Mouse (Mus musculus) liver, postnatal 0 days (tissue): ENCODE data around the gene Dnm3. TPM values are rescaled to one million over a fixed set of nuclear protein-coding genes. Genes with fewer than 3 reads are reported as not detected.

Source experiments
- ATAC-seq: fragments of 200-750 bp; cut with Nextera tagmentation; 2 replicates; pipeline ENCODE4 v1.8.0; 2017; ENCODE audit warnings: mild to moderate bottlenecking, moderate library complexity
- DNase-seq: peaks from one replicate; pipeline ENCODE4 v3.0.0-alpha.2; 2016
- H3K27ac ChIP-seq: fragments of 300-500 bp; sonication (generic); 2 replicates; pipeline ENCODE4 v1.5.1; 2014; ENCODE audit warnings: antibody characterized with exemption, moderate library complexity, mild to moderate bottlenecking, low read depth
- H3K27me3 ChIP-seq: fragments of 300-500 bp; sonication (generic); 2 replicates; pipeline ENCODE4 v1.6.1; 2014; ENCODE audit warnings: low read length, control low read depth, mixed read lengths; ENCODE audit not compliant: insufficient read depth
- H3K36me3 ChIP-seq: fragments of 300-500 bp; sonication (generic); replicated peaks from 2 replicates; pipeline ENCODE4 v1.6.1; 2014; ENCODE audit warnings: mild to moderate bottlenecking, control low read depth, low read length, moderate library complexity, mixed read lengths; ENCODE audit not compliant: insufficient read depth
- H3K4me1 ChIP-seq: fragments of 300-500 bp; sonication (generic); 2 replicates; pipeline ENCODE4 v1.6.1; 2014; ENCODE audit warnings: antibody characterized with exemption, mild to moderate bottlenecking, control low read depth; ENCODE audit not compliant: insufficient read depth
- H3K4me2 ChIP-seq: fragments of 300-500 bp; sonication (generic); 2 replicates; pipeline ENCODE4 v1.6.1; 2014; ENCODE audit warnings: low read depth, mild to moderate bottlenecking, low read length, moderate library complexity, mixed read lengths
- H3K4me3 ChIP-seq: fragments of 300-500 bp; sonication (generic); 2 replicates; pipeline ENCODE4 v1.5.1; 2014; ENCODE audit warnings: low read depth, low read length
- H3K9ac ChIP-seq: fragments of 300-500 bp; sonication (generic); replicated peaks from 2 replicates; pipeline ENCODE4 v1.6.1; 2014; ENCODE audit warnings: mild to moderate bottlenecking, moderate library complexity
- H3K9me3 ChIP-seq: fragments of 300-500 bp; sonication (generic); 2 replicates; pipeline ENCODE4 v1.6.1; 2016; ENCODE audit warnings: mild to moderate bottlenecking, control low read depth, low read length, mixed read lengths
- CTCF ChIP-seq: sonication (generic); IDR thresholded peaks from 2 replicates; pipeline ENCODE4 v1.5.1; 2016; ENCODE audit warnings: antibody characterized with exemption, low read depth
- EP300 ChIP-seq: IDR thresholded peaks from 2 replicates; pipeline ENCODE4 v1.6.1; 2016; ENCODE audit warnings: antibody characterized with exemption, low read depth, mild to moderate bottlenecking
- WGBS: fragments of 180-500 bp; shearing (Covaris S2); extraction: QIAGEN DNeasy Blood & Tissue Kit; methylation state at CpG from one replicate; pipeline ENCODE4 v1.1.7; 2014; ENCODE audit not compliant: insufficient replicate concordance; 5-methylcytosine and 5-hydroxymethylcytosine counted together
- polyA plus RNA-seq: library from polyadenylated mRNA; unstranded; fragments of >200 nt; fragmentation: Nextera tagmentation; extraction: Ambion mirVana; gene quantifications from 2 replicates; pipeline ENCODE4 v1.2.1, GENCODE M21; 2015

Gene Dnm3
- polyA plus RNA-seq, 1 experiment from 2014 or later = 0.14 TPM

DNA sequence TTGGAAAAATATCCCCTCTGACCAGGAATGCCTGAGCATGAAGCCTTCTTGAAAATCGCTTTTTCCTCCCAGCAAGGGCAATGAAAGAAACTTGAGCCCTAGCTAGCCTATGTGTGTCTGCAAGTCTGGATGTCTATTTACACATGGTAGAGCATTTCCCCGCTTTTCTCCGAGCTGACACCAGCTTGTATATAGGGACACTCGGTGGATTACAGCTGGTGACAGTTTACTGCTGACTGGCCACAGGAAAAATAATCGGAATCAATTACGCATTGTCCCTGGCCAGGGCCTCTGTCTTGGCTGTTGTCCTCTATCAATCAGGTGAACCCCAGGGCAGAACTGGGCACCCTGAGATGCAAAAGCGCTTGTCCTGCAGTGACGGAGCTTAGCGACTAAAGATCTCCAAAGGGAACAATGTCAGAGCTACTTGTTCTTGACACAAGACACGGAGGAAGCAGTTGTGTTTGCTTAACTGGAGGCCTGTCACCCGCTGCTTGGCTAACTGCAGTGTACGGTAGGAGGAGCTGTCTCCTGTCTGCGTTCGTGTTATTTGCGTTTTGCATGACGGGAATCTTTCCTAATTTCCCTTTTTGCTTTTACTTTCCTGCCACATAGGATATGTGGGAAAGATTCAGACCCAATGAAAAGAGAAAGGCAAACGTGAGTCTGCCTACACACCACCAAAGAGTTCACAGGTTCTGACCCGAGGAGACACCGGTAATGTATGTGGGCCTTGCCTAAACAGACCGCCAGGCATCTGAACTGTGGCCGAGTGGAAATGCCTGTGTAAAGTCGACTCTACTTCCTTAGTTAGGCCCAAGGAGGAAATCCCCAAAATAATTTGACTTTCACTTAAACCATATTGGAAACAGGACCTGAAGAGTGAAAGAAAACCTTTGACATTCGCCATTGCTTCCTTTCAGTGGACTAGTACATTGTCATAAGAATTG lies 472.7 kb downstream of the Dnm3 start:
- no peaks in the 10 kb centered on the region for H3K9me3 ChIP-seq
- H3K27ac ChIP-seq = peak overlapping the region; percentile 77
- DNase-seq (peak; percentile 64), ATAC-seq (peak; percentile 88)
- peaks cover 8% of the 10 kb centered on the region; the same call in 1 of the 2 replicates for H3K4me1 ChIP-seq
- H3K27me3 ChIP-seq = no peaks in the 10 kb centered on the region
- WGBS = 26% methylated on average over 23 of the region's 23 CpGs
- H3K4me3 ChIP-seq = peak overlapping the region; percentile 19
- peak overlapping the region; percentile 28 for H3K9ac ChIP-seq
- H3K36me3 ChIP-seq = no peaks in the 10 kb centered on the region
- H3K4me2 ChIP-seq = peak overlapping the region; percentile 49
- TF ChIP-seq EP300 = no peak
- TF ChIP-seq CTCF = peak; percentile 72

DNA sequence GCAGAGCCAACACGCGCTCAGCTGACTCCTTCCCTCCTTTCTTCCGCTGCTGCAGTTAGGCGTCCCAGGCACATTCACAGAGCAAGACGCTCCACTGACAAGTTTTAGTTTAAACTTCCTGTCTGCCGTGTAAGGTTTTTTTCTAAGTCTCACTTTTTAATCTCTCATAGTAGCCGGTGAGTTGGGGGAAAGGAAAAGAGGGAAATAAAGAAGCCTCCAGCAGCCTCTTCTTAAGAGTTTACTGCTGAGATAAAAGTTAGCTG lies 473.4 kb downstream of the Dnm3 start:
- Histone ChIP-seq H3K27me3 (no peaks in the 10 kb centered on the region), H3K9me3 (no peaks in the 10 kb centered on the region), H3K9ac (0 out of 2 replicates have a peak overlapping the region, but pooled peaks have one; percentile 28), H3K27ac (peak overlapping the region; percentile 77; the same call in 1 of the 2 replicates), H3K4me1 (peaks cover 11% of the 10 kb centered on the region; the same call in 1 of the 2 replicates), H3K4me3 (no peak overlapping the region), H3K36me3 (no peaks in the 10 kb centered on the region), H3K4me2 (peak overlapping the region; percentile 38; the same call in 1 of the 2 replicates)
- no peak for ATAC-seq
- whole genome bisulfite sequencing = 43% methylated on average over 7 of the region's 7 CpGs
- DNase-seq = no peak
- TF ChIP-seq CTCF = no peak
- no peak for TF ChIP-seq EP300

DNA sequence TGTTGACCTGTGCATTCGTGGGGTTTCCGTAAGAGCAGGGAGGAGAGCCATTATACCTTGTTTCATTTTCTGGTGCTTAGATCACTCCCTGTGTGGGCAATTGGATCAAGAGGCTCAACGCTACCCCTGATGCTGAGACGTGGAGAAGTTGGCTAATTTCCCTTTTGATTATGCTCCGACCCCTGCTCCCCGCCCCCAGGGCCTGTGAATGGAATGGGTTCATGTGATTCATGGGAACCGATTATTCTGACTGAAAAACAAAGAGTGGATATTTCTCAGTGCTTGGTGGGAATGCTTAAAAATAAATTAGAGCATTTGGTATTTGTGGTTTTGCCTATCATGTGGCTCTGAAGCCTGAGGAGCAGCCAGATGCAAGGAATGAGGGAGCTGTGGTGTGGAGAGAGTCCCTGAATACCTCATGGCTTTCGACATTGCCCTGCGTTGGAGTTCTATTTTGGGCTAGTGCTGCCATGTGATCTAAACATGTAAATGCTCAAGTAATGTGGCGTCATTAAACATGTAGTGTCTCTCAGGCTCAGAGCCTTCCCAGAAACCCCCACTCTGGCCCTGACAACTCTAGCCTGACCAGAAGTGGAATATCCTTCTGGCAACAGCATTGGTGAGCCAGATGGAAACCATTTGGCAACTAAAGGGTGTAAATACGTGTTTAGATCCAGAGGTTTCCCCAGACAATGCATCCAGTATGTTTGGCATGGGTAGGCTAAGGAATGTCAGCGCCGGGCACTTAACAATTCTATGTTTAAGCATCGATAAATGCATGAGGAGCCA lies 473.9 kb downstream of the Dnm3 start:
- 0 out of 2 replicates have a peak overlapping the region, but pooled peaks have one; percentile 77 for H3K27ac ChIP-seq
- DNase-seq (no peak), ATAC-seq (no peak)
- no peaks in the 10 kb centered on the region for H3K36me3 ChIP-seq
- TF ChIP-seq EP300 = no peak
- no peak for TF ChIP-seq CTCF
- peaks cover 15% of the 10 kb centered on the region; the same call in 1 of the 2 replicates for H3K4me1 ChIP-seq
- no peak overlapping the region for H3K9ac ChIP-seq
- 66% methylated on average over 14 of the region's 14 CpGs for WGBS
- H3K27me3 ChIP-seq = no peaks in the 10 kb centered on the region
- peak overlapping the region; percentile 38; the same call in 1 of the 2 replicates for H3K4me2 ChIP-seq
- no peak overlapping the region for H3K4me3 ChIP-seq
- H3K9me3 ChIP-seq = no peaks in the 10 kb centered on the region

DNA sequence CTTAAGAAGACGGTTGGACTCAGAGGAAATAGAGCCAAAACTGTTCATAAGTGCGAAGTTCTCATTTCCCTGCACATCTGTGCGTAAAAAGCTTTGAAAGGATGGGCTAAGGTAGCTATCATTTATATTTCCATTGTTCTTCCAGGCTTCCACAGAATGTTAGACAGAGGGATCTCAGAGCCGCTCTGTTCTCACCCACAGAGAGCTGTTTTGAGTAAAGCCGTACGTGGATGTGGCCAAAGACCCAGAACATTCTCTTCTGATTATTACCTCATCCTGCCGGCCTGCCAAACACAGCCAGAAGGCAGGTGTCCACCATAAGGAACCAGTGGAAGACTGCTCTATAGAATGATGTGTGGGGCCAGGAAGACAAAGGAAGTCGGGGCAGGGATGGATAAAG lies 476.5 kb downstream of the Dnm3 start:
- Histone ChIP-seq H3K4me2 (no peak overlapping the region), H3K4me1 (peaks cover 15% of the 10 kb centered on the region; the same call in 1 of the 2 replicates), H3K9me3 (no peaks in the 10 kb centered on the region), H3K27ac (no peak overlapping the region), H3K27me3 (no peaks in the 10 kb centered on the region), H3K9ac (no peak overlapping the region), H3K36me3 (no peaks in the 10 kb centered on the region), H3K4me3 (no peak overlapping the region)
- DNase-seq = no peak
- TF ChIP-seq EP300 (no peak), CTCF (no peak)
- 80% methylated on average over 8 of the region's 8 CpGs for WGBS
- ATAC-seq = no peak

DNA sequence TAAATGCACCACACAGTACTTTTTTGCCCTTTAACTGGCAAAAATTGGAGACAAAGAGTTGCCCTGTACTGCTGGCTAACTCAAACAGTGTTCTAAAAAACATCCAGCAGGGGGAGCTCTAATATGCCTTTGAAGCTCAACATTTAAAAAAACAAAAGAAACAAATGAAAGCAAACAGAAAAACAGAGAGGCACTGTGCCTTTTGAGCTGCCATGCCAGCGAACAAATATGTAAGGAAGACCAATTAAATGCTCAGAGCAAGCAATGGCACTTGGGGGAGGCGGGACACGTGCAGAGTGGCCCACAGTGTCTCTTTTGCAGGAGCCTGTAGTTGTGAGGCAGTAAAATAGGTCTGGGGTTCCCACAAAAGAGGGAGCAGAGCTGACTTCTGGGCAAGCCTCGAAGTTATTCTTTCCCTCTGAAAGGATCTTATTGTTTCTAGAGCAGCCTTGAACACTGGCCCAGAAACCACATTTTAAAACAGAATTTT lies 477.9 kb downstream of the Dnm3 start:
- Histone ChIP-seq H3K4me3 (no peak overlapping the region), H3K4me2 (peak overlapping the region; percentile 54), H3K9me3 (no peaks in the 10 kb centered on the region), H3K4me1 (peaks cover 15% of the 10 kb centered on the region; the same call in 1 of the 2 replicates), H3K9ac (no peak overlapping the region), H3K36me3 (no peaks in the 10 kb centered on the region), H3K27ac (no peak overlapping the region), H3K27me3 (no peaks in the 10 kb centered on the region)
- DNase-seq (peak; percentile 24), ATAC-seq (peak; percentile 66)
- WGBS = 16% methylated on average over 4 of the region's 4 CpGs
- TF ChIP-seq EP300 = no peak
- peak; percentile 83 for TF ChIP-seq CTCF

DNA sequence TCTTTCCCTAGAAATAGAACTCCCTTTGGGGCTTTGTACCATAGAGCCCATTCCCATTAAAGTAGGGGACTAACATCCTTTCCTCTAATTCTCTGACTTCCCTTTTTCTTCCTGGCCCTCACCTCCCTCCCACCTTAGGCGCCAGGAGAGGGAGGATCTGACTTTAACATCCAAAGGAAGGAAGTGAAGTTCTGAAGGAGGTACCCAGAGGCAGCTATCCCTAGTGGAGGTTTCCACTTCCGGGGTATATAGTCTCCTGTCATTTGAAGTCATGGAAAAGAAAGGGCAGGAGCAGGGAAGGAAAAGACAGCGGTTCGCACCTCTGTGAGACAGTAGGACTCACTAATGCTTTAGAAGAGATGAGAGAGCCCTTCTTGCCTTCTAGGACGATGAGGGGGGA lies 478.5 kb downstream of the Dnm3 start:
- H3K27ac ChIP-seq = no peak overlapping the region
- no peak for TF ChIP-seq EP300
- no peak for TF ChIP-seq CTCF
- 33% methylated on average over 5 of the region's 5 CpGs for WGBS
- DNase-seq (no peak), ATAC-seq (peak; percentile 27; the same call in 1 of the 2 replicates)
- H3K36me3 ChIP-seq = no peaks in the 10 kb centered on the region
- H3K27me3 ChIP-seq = no peaks in the 10 kb centered on the region
- no peak overlapping the region for H3K4me3 ChIP-seq
- no peaks in the 10 kb centered on the region for H3K9me3 ChIP-seq
- H3K9ac ChIP-seq = no peak overlapping the region
- peaks cover 14% of the 10 kb centered on the region; the same call in 1 of the 2 replicates for H3K4me1 ChIP-seq
- H3K4me2 ChIP-seq = peak overlapping the region; percentile 54; the same call in 1 of the 2 replicates
